Mouse (Mus musculus) MEL (cell line): ENCODE measurements at regions not wholly inside any gene's neighbourhood (a gene's known extent, or its start where the extent isn't known, plus 50 kb on each side); places are given as distances from the start of the nearest gene placed in this dataset.

Experiments used
- DNase-seq: peaks from one replicate; pipeline ENCODE4 v3.0.0; 2011; ENCODE audit warnings: low read depth, low spot score
- H3K27ac ChIP-seq: 2 replicates; pipeline ENCODE4 v1.5.1; 2012; ENCODE audit warnings: low read depth, mild to moderate bottlenecking, control low read depth, low read length, moderate library complexity; ENCODE audit not compliant: control insufficient read depth
- H3K27me3 ChIP-seq, 2 experiments: fragments of 150-350 bp in 1 of 2; sonication (generic) in 1 of 2; 2 replicates each; pipeline ENCODE4 v1.6.1; 2012; ENCODE audit warnings: low read length in 2 of 2, mild to moderate bottlenecking in 2 of 2, improper control_type of control experiment in 1 of 2, moderate library complexity in 1 of 2; ENCODE audit not compliant: insufficient read depth in 2 of 2, control insufficient read depth in 1 of 2
- H3K36me3 ChIP-seq, 2 experiments: 2 replicates each; pipeline ENCODE4 v1.6.1; 2012 to 2014; ENCODE audit warnings: low read length in 2 of 2, improper control_type of control experiment in 1 of 2, inconsistent platforms in 1 of 2, mild to moderate bottlenecking in 1 of 2; ENCODE audit not compliant: insufficient read depth in 2 of 2, control insufficient read depth in 1 of 2
- H3K4me1 ChIP-seq, 2 experiments: fragments of 150-350 bp in 1 of 2; sonication (generic) in 1 of 2; 2 replicates each; pipeline ENCODE4 v1.6.1; 2012; ENCODE audit warnings: low read length in 2 of 2, improper control_type of control experiment in 1 of 2, mild to moderate bottlenecking in 1 of 2; ENCODE audit not compliant: insufficient read depth in 2 of 2, control insufficient read depth in 1 of 2
- H3K4me3 ChIP-seq, 2 experiments: fragments of 150-350 bp in 1 of 2; sonication (generic) in 1 of 2; 2 replicates each; pipeline ENCODE4 v1.5.1; 2012; ENCODE audit warnings: low read depth in 2 of 2, low read length in 2 of 2, mild to moderate bottlenecking in 2 of 2, moderate library complexity in 2 of 2, control low read depth in 1 of 2, improper control_type of control experiment in 1 of 2; ENCODE audit not compliant: control insufficient read depth in 1 of 2, insufficient read depth in 1 of 2
- H3K79me2 ChIP-seq: 2 replicates; pipeline ENCODE4 v1.6.1; 2012; ENCODE audit warnings: mild to moderate bottlenecking, low read length, moderate library complexity; ENCODE audit not compliant: control insufficient read depth, poor library complexity, insufficient read depth
- H3K9ac ChIP-seq: 2 replicates; pipeline ENCODE4 v1.6.1; 2012; ENCODE audit warnings: low read depth, mild to moderate bottlenecking, control low read depth, low read length, moderate library complexity; ENCODE audit not compliant: control insufficient read depth, poor library complexity, severe bottlenecking
- H3K9me3 ChIP-seq: fragments of 150-350 bp; sonication (generic); replicated peaks from 2 replicates; pipeline ENCODE4 v1.6.1; 2012; ENCODE audit warnings: mild to moderate bottlenecking, low read length, improper control_type of control experiment, moderate library complexity; ENCODE audit not compliant: insufficient read depth
- BHLHE40 ChIP-seq: IDR thresholded peaks from 2 replicates; pipeline ENCODE4 v1.6.1; 2012; ENCODE audit warnings: low read depth, mild to moderate bottlenecking, inconsistent platforms, low read length, improper control_type of control experiment, borderline replicate concordance
- CHD1 ChIP-seq: IDR thresholded peaks from 2 replicates; pipeline ENCODE4 v1.6.1; 2012; ENCODE audit warnings: low read depth, mild to moderate bottlenecking, inconsistent platforms, low read length, improper control_type of control experiment
- CTCF ChIP-seq, 3 experiments: IDR thresholded peaks in 2 of 3; conservative IDR thresholded peaks in 1 of 3; 2 replicates each; pipeline ENCODE4 v1.5.1; 2011 to 2012; ENCODE audit warnings: low read length in 3 of 3, low read depth in 2 of 3, mild to moderate bottlenecking in 2 of 3, improper control_type of control experiment in 1 of 3, inconsistent platforms in 1 of 3, mixed read lengths in 1 of 3, moderate library complexity in 1 of 3; ENCODE audit not compliant: control insufficient read depth in 1 of 3, insufficient read depth in 1 of 3, poor library complexity in 1 of 3, severe bottlenecking in 1 of 3
- E2F4 ChIP-seq: IDR thresholded peaks from 2 replicates; pipeline ENCODE4 v1.6.1; 2011; ENCODE audit warnings: low read depth, low read length, improper control_type of control experiment, borderline replicate concordance
- ELF1 ChIP-seq: IDR thresholded peaks from 2 replicates; pipeline ENCODE4 v1.6.1; 2014; ENCODE audit warnings: low read depth, mild to moderate bottlenecking, inconsistent platforms, low read length, improper control_type of control experiment, moderate library complexity
- EP300 ChIP-seq, 2 experiments: IDR thresholded peaks; 2 replicates each; pipeline ENCODE4 v1.6.1; 2011; ENCODE audit warnings: improper control_type of control experiment in 2 of 2, low read length in 2 of 2, low read depth in 1 of 2, mild to moderate bottlenecking in 1 of 2
- GATA1 ChIP-seq: IDR thresholded peaks from 2 replicates; pipeline ENCODE4 v1.6.1; 2011; ENCODE audit warnings: low read depth, low read length, improper control_type of control experiment
- HCFC1 ChIP-seq: IDR thresholded peaks from 2 replicates; pipeline ENCODE4 v1.6.1; 2012; ENCODE audit warnings: low read depth, mild to moderate bottlenecking, inconsistent platforms, low read length, improper control_type of control experiment, moderate library complexity
- MAZ ChIP-seq: IDR thresholded peaks from 2 replicates; pipeline ENCODE4 v1.6.1; 2012; ENCODE audit warnings: low read depth, mild to moderate bottlenecking, inconsistent platforms, low read length, improper control_type of control experiment
- MXI1 ChIP-seq: IDR thresholded peaks from 2 replicates; pipeline ENCODE4 v1.6.1; 2011; ENCODE audit warnings: mild to moderate bottlenecking, low read depth, low read length, improper control_type of control experiment
- NELFE ChIP-seq: IDR thresholded peaks from 2 replicates; pipeline ENCODE4 v1.6.1; 2011; ENCODE audit warnings: low read depth, low read length, improper control_type of control experiment
- NRF1 ChIP-seq: IDR thresholded peaks from 2 replicates; pipeline ENCODE4 v1.6.1; 2014; ENCODE audit warnings: low read depth, mild to moderate bottlenecking, inconsistent platforms, low read length, improper control_type of control experiment, moderate library complexity; ENCODE audit not compliant: poor library complexity, insufficient read depth, severe bottlenecking
- POLR2AphosphoS5 ChIP-seq: IDR thresholded peaks from 2 replicates; pipeline ENCODE4 v1.6.1; 2012; ENCODE audit warnings: low read depth, borderline replicate concordance, mild to moderate bottlenecking, inconsistent platforms, low read length, moderate library complexity, mixed read lengths
- RCOR1 ChIP-seq: IDR thresholded peaks from 2 replicates; pipeline ENCODE4 v1.6.1; 2012; ENCODE audit warnings: low read depth, mild to moderate bottlenecking, inconsistent platforms, low read length, improper control_type of control experiment
- SIN3A ChIP-seq: IDR thresholded peaks from 2 replicates; pipeline ENCODE4 v1.6.1; 2012; ENCODE audit warnings: low read length, improper control_type of control experiment, inconsistent platforms
- ZKSCAN1 ChIP-seq: IDR thresholded peaks from 2 replicates; pipeline ENCODE4 v1.6.1; 2012; ENCODE audit warnings: low read depth, mild to moderate bottlenecking, inconsistent platforms, low read length, improper control_type of control experiment, moderate library complexity
- ZMIZ1 ChIP-seq: IDR thresholded peaks from 2 replicates; pipeline ENCODE4 v1.6.1; 2012; ENCODE audit warnings: low read depth, mild to moderate bottlenecking, inconsistent platforms, low read length, improper control_type of control experiment, moderate library complexity
- ZNF384 ChIP-seq: IDR thresholded peaks from 2 replicates; pipeline ENCODE4 v1.6.1; 2012; ENCODE audit warnings: low read depth, mild to moderate bottlenecking, inconsistent platforms, low read length, improper control_type of control experiment

DNA sequence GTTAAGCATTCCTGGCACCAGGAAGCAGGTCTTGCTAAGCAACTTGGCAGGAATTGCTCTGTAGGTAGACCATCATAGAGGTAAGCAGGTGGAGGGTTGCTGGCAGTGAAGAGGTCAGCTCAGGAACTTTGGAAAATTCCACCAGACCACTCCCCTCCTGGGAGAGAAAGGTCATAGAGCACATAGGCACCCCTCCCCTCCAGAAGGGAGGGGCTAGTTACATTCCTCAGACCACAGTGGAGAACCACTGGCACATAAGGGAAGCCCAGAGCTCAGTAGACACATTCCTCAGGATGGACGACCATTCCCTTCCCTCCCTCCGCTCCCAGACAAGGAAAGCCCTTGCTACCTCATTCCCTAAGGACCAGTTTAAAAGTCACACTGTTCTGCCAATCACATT lies 67.1 kb upstream of the Itga11 start:
- H3K36me3 ChIP-seq, result no peaks in the 10 kb centered on the region
- no peak for DNase-seq
- H3K27ac ChIP-seq, result no peak overlapping the region
- H3K9me3 ChIP-seq, result no peaks in the 10 kb centered on the region
- no peaks in the 10 kb centered on the region for H3K79me2 ChIP-seq
- no peak overlapping the region for H3K4me3 ChIP-seq
- H3K9ac ChIP-seq, result no peak overlapping the region
- H3K4me1 ChIP-seq, result no peaks in the 10 kb centered on the region
- TF ChIP-seq CTCF (IDR thresholded peaks at IDR 0.05 in 2 of 3, conservative IDR thresholded peaks at IDR 0.05 in 1 of 3; ENCODE audit: control insufficient read depth in 1 of 3, insufficient read depth in 1 of 3, low read depth in 2 of 3, low read length in 3 of 3, poor library complexity in 1 of 3, severe bottlenecking in 1 of 3) (no peak), SIN3A (no peak), EP300 (IDR thresholded peaks at IDR 0.05; ENCODE audit: low read depth in 1 of 2, low read length in 2 of 2) (no peak), MAZ (no peak), ZNF384 (no peak)
- TF ChIP-seq, all 39 proteins: peak for 0
- H3K27me3 ChIP-seq, result peaks cover 3 to 4% of the 10 kb centered on the region in 2 experiments; a peak in 3 of 4 replicates

- Histone ChIP-seq H3K27ac (no peak overlapping the region), H3K9me3 (no peaks in the 10 kb centered on the region), H3K4me3 (no peak overlapping the region), H3K36me3 (no peaks in the 10 kb centered on the region)
- TF ChIP-seq BHLHE40 (no peak), MAZ (no peak), NELFE (no peak), E2F4 (no peak), CHD1 (no peak), ZMIZ1 (no peak), ZNF384 (no peak), ZKSCAN1 (no peak), GATA1 (no peak), MXI1 (no peak), RCOR1 (no peak), HCFC1 (no peak), POLR2AphosphoS5 (no peak), ELF1 (no peak), NRF1 (no peak)
- TF ChIP-seq, all 39 proteins: peak for 0
- Histone ChIP-seq H3K4me1 (no peaks in the 10 kb centered on the region), H3K79me2 (no peaks in the 10 kb centered on the region), H3K9ac (no peak overlapping the region), H3K27me3 (peaks cover 3 to 9% of the 10 kb centered on the region in 2 experiments)
- DNase-seq, result no peak
These were observed 66.2 kb upstream of the Itga11 start for GRCm38 (mm10) chr9:62611452-62611851.
